Mouse (Mus musculus): ENCODE measurements around the gene Fignl2.

- TF ChIP-seq POLR2A (IDR thresholded peaks at IDR 0.05; ENCODE audit: insufficient read length, low read depth) (no peak), USF1 (IDR thresholded peaks at IDR 0.05; ENCODE audit: low read depth) (no peak)
Observed at GRCm38 (mm10) chr15:101091551-101091950, 13.2 kb upstream of the Fignl2 start.
